Mouse (Mus musculus) G1E (cell line): ENCODE measurements around the gene Adgre5. TPM values are rescaled to one million over a fixed set of nuclear protein-coding genes. Genes with fewer than 3 reads are reported as not detected.

ENCODE experiments used
- ATAC-seq: 2 replicates; pipeline ENCODE4 v1.8.0; 2016; ENCODE audit warnings: mild to moderate bottlenecking; ENCODE audit not compliant: insufficient number of reproducible peaks, poor library complexity, low FRiP score, severe bottlenecking; ENCODE audit errors: extremely low read depth
- DNase-seq: peaks from one replicate; pipeline ENCODE4 v3.0.0; 2012; ENCODE audit warnings: low spot score
- H3K27me3 ChIP-seq: 2 replicates; pipeline ENCODE4 v1.6.1; 2012; ENCODE audit warnings: mild to moderate bottlenecking, low read length, inconsistent platforms; ENCODE audit not compliant: insufficient read depth
- H3K36me3 ChIP-seq: replicated peaks from 2 replicates; pipeline ENCODE3; 2012; ENCODE audit warnings: mild to moderate bottlenecking, inconsistent platforms
- H3K4me1 ChIP-seq: 2 replicates; pipeline ENCODE4 v1.6.1; 2012; ENCODE audit warnings: low read depth, low read length, inconsistent platforms, mixed read lengths; ENCODE audit not compliant: insufficient read depth
- H3K4me3 ChIP-seq: 2 replicates; pipeline ENCODE4 v1.5.1; 2012; ENCODE audit warnings: low read depth, mild to moderate bottlenecking, inconsistent platforms, low read length, moderate library complexity, mixed read lengths
- H3K9me3 ChIP-seq: replicated peaks from 2 replicates; pipeline ENCODE4 v1.6.1; 2012; ENCODE audit warnings: inconsistent platforms
- CTCF ChIP-seq: IDR thresholded peaks from 2 replicates; pipeline ENCODE4 v1.5.1; 2012; ENCODE audit warnings: low read depth, low read length, inconsistent platforms, mixed read lengths
- GATA1 ChIP-seq: IDR thresholded peaks from 2 replicates; pipeline ENCODE4 v1.6.1; 2012; ENCODE audit warnings: borderline replicate concordance, low read length, inconsistent platforms, mixed read lengths
- GATA2 ChIP-seq: IDR thresholded peaks from 2 replicates; pipeline ENCODE4 v1.6.1; 2012; ENCODE audit warnings: low read depth, low read length, inconsistent platforms, borderline replicate concordance
- POLR2AphosphoS5 ChIP-seq: IDR thresholded peaks from 2 replicates; pipeline ENCODE4 v1.6.1; 2012; ENCODE audit warnings: low read depth, low read length, inconsistent platforms; ENCODE audit not compliant: insufficient replicate concordance
- TAL1 ChIP-seq: conservative IDR thresholded peaks from 2 replicates; pipeline ENCODE4 v1.6.1; 2012; ENCODE audit warnings: low read depth, low read length, inconsistent platforms, mixed read lengths
- polyA plus RNA-seq: library from polyadenylated mRNA; stranded (reverse); fragments of >175 nt; gene quantifications from 2 replicates; pipeline ENCODE4 v1.2.3, GENCODE M21; 2012
- total RNA-seq, 2 experiments: library from RNA; stranded (forward) in 1 of 2; stranded (reverse) in 1 of 2; fragments of 200-1000 nt in 1 of 2; fragments of >200 nt in 1 of 2; fragmentation: Nextera tagmentation in 1 of 2; gene quantifications; 2 replicates each; pipeline ENCODE4 v1.2.3; 2014 to 2017

Gene Adgre5
- total and polyA plus RNA-seq, 3 experiments, result 92.9 to 405 (median 223) TPM

- 0 out of 2 replicates have a peak, but pooled peaks have one; percentile 42 for ATAC-seq
- peak; percentile 77 for DNase-seq
- Histone ChIP-seq H3K36me3 (peaks cover 46% of the 10 kb centered on the region), H3K4me1 (peaks cover 72% of the 10 kb centered on the region), H3K4me3 (peak overlapping the region; percentile 92), H3K9me3 (peaks cover 3% of the 10 kb centered on the region; the same call in 1 of the 2 replicates), H3K27me3 (no peaks in the 10 kb centered on the region)
- no peak for TF ChIP-seq TAL1
- TF ChIP-seq CTCF, result no peak
- no peak for TF ChIP-seq POLR2AphosphoS5
- TF ChIP-seq GATA1, result no peak
- TF ChIP-seq GATA2, result no peak
Observed at GRCm38 (mm10) chr8:83698291-83698660, 42.9 kb downstream of the Adgre5 start.

- Histone ChIP-seq H3K4me3 (peak overlapping the region; percentile 92), H3K4me1 (peaks cover 79% of the 10 kb centered on the region), H3K9me3 (peaks cover 3% of the 10 kb centered on the region; the same call in 1 of the 2 replicates), H3K36me3 (peaks cover 52% of the 10 kb centered on the region), H3K27me3 (no peaks in the 10 kb centered on the region)
- ATAC-seq, result no peak
- no peak for DNase-seq
- TF ChIP-seq TAL1, result no peak
- TF ChIP-seq CTCF, result no peak
- TF ChIP-seq POLR2AphosphoS5, result no peak
- TF ChIP-seq GATA2, result no peak
- no peak for TF ChIP-seq GATA1
Observed at GRCm38 (mm10) chr8:83697374-83698220, 43.5 kb downstream of the Adgre5 start.

GRCm38 (mm10) chr8:83695351-83696106 is 45.6 kb downstream of the Adgre5 start:
- TF ChIP-seq CTCF (no peak), TAL1 (no peak), GATA1 (no peak), GATA2 (no peak), POLR2AphosphoS5 (no peak)
- Histone ChIP-seq H3K36me3 (peaks cover 73% of the 10 kb centered on the region), H3K9me3 (no peaks in the 10 kb centered on the region), H3K4me3 (peak overlapping the region; percentile 48; the same call in 1 of the 2 replicates), H3K4me1 (peaks cover 79% of the 10 kb centered on the region), H3K27me3 (no peaks in the 10 kb centered on the region)
- ATAC-seq (no peak), DNase-seq (peak; percentile 52)

GRCm38 (mm10) chr8:83694369-83695160 is 46.6 kb downstream of the Adgre5 start:
- Histone ChIP-seq H3K4me3 (peak overlapping the region; percentile 48; the same call in 1 of the 2 replicates), H3K9me3 (no peaks in the 10 kb centered on the region), H3K4me1 (peaks cover 71% of the 10 kb centered on the region), H3K36me3 (peaks cover 83% of the 10 kb centered on the region), H3K27me3 (no peaks in the 10 kb centered on the region)
- no peak for DNase-seq
- TF ChIP-seq POLR2AphosphoS5, result no peak
- no peak for TF ChIP-seq GATA1
- TF ChIP-seq TAL1, result no peak
- TF ChIP-seq CTCF, result no peak
- TF ChIP-seq GATA2, result no peak
- ATAC-seq, result no peak

- TF ChIP-seq TAL1 (no peak), GATA1 (no peak), POLR2AphosphoS5 (no peak)
- H3K4me1 ChIP-seq, result peaks cover 67% of the 10 kb centered on the region
- H3K9me3 ChIP-seq, result no peaks in the 10 kb centered on the region
- peak; percentile 80 for DNase-seq
- peaks cover 89% of the 10 kb centered on the region for H3K36me3 ChIP-seq
- H3K27me3 ChIP-seq, result no peaks in the 10 kb centered on the region
- peak overlapping the region; percentile 67 for H3K4me3 ChIP-seq
- ATAC-seq, result no peak; the same call in 1 of the 2 replicates
Observed at GRCm38 (mm10) chr8:83693609-83694236, 47.4 kb downstream of the Adgre5 start.
